Mouse (Mus musculus): ENCODE results near the gene E330017A01Rik.

- 0 out of 2 replicates have a peak, but pooled peaks have one; percentile 11 for TF ChIP-seq CTCF (conservative IDR thresholded peaks at IDR 0.05; ENCODE audit: insufficient read depth, insufficient read length, low read depth, low read length)
- no peak for TF ChIP-seq POLR2A (IDR thresholded peaks at IDR 0.05; ENCODE audit: low read depth, low read length)
Measured at GRCm38 (mm10) chr16:58678660-58679059, 40.1 kb upstream of the E330017A01Rik start.
